Mouse (Mus musculus) spleen, adult 2 months (tissue): ENCODE data around the gene Celsr2. TPM values are rescaled to one million over a fixed set of nuclear protein-coding genes. Genes with fewer than 3 reads are reported as not detected.

Experiments
- DNase-seq, 2 experiments: peaks; one replicate each; pipeline versions ENCODE4 v3.0.0 to v3.0.0-alpha.2; 2012 to 2021; ENCODE audit warnings: low spot score in 2 of 2, low read depth in 1 of 2
- H3K27ac ChIP-seq: fragments of 200-500 bp; 2 replicates; pipeline ENCODE4 v1.5.1; 2012; ENCODE audit warnings: low read length, inconsistent platforms; ENCODE audit not compliant: insufficient read depth
- H3K27me3 ChIP-seq: fragments of 200-500 bp; 2 replicates; pipeline ENCODE4 v1.6.1; 2012; ENCODE audit warnings: mild to moderate bottlenecking, moderate library complexity, low read length, inconsistent platforms; ENCODE audit not compliant: control insufficient read depth, insufficient read depth
- H3K36me3 ChIP-seq: fragments of 200-500 bp; 2 replicates; pipeline ENCODE4 v1.6.1; 2012; ENCODE audit warnings: mild to moderate bottlenecking, low read length, inconsistent platforms; ENCODE audit not compliant: control insufficient read depth, insufficient read depth
- H3K4me1 ChIP-seq: fragments of 200-500 bp; 2 replicates; pipeline ENCODE4 v1.6.1; 2011; ENCODE audit warnings: inconsistent platforms; ENCODE audit not compliant: control insufficient read depth, insufficient read depth, insufficient read length
- H3K4me3 ChIP-seq: fragments of 200-500 bp; 2 replicates; pipeline ENCODE4 v1.5.1; 2011; ENCODE audit warnings: mild to moderate bottlenecking, inconsistent platforms; ENCODE audit not compliant: insufficient read depth, insufficient read length; ENCODE audit errors: extremely low read depth
- CTCF ChIP-seq: fragments of 200-500 bp; IDR thresholded peaks from 2 replicates; pipeline ENCODE4 v1.5.1; 2011; ENCODE audit warnings: mild to moderate bottlenecking, inconsistent platforms; ENCODE audit not compliant: insufficient read depth, insufficient read length, insufficient replicate concordance; ENCODE audit errors: extremely low read depth
- POLR2A ChIP-seq: fragments of 200-500 bp; IDR thresholded peaks from 2 replicates; pipeline ENCODE4 v1.6.1; 2011; ENCODE audit warnings: low read depth, low read length, inconsistent platforms
- WGBS: fragments of 180-500 bp; shearing (Covaris S2); methylation state at CpG from one replicate; pipeline ENCODE4 v1.1.7; 2018; 5-methylcytosine and 5-hydroxymethylcytosine counted together
- polyA plus RNA-seq: library from polyadenylated mRNA; depleted of rRNA; stranded (reverse); fragments of >200 nt; gene quantifications from 2 replicates; pipeline ENCODE4 v1.2.3, GENCODE M21; 2012; rRNA removed

The Celsr2 gene
- polyA plus RNA-seq, 1 experiment: 2.6 TPM

- 85% methylated on average over 2 of the region's 2 CpGs for WGBS
Observed at GRCm38 (mm10) chr3:108341040-108341439, 74.3 kb downstream of the Celsr2 start.

More at GRCm38 (mm10) chr3:108341040-108341439, 74.3 kb downstream of the Celsr2 start:
- TF ChIP-seq POLR2A (no peak), CTCF (no peak)
- no peak overlapping the region for H3K27ac ChIP-seq
- H3K36me3 ChIP-seq: no peaks in the 10 kb centered on the region
- H3K4me3 ChIP-seq: no peak overlapping the region
- no peaks in the 10 kb centered on the region for H3K27me3 ChIP-seq
- H3K4me1 ChIP-seq: no peaks in the 10 kb centered on the region
- DNase-seq: no peak

Other genes starting within 250 kb of the Celsr2 start
- 6.2 and 8.3 TPM in 2 replicates for gene Amigo1, start 229.2 kb downstream of the Celsr2 start, polyA plus RNA-seq
- gene Cyb561d1, start 214.3 kb downstream of the Celsr2 start, polyA plus RNA-seq: 12.7 and 13.8 TPM in 2 replicates
- gene Atxn7l2, start 204.6 kb downstream of the Celsr2 start, polyA plus RNA-seq: 8.2 and 11.5 TPM in 2 replicates
- gene Sypl2, start 188.9 kb downstream of the Celsr2 start, polyA plus RNA-seq: 0.15 and 0.16 TPM in 2 replicates
- gene Psma5, start 158.6 kb downstream of the Celsr2 start, polyA plus RNA-seq: 21.3 and 22.4 TPM in 2 replicates
- gene Sort1, start 131.5 kb downstream of the Celsr2 start, polyA plus RNA-seq: 10.7 and 11.4 TPM in 2 replicates
- 0.15 and 0.28 TPM in 2 replicates for gene Mybphl, start 50.6 kb downstream of the Celsr2 start, polyA plus RNA-seq
- 5.4 and 6.1 TPM in 2 replicates for gene Psrc1, start 31.7 kb downstream of the Celsr2 start, polyA plus RNA-seq
- gene Sars, start 29.7 kb upstream of the Celsr2 start, polyA plus RNA-seq: 22.2 and 27.0 TPM in 2 replicates
- not detected in 2 replicates for gene 1700013F07Rik, start 118.6 kb upstream of the Celsr2 start, polyA plus RNA-seq
- gene 5330417C22Rik, start 121.0 kb upstream of the Celsr2 start, polyA plus RNA-seq: 2.2 and 2.5 TPM in 2 replicates
- gene Tmem167b, start 146.9 kb upstream of the Celsr2 start, polyA plus RNA-seq: 2.4 and 2.6 TPM in 2 replicates
- 1.2 and 1.3 TPM in 2 replicates for gene Taf13, start 156.1 kb upstream of the Celsr2 start, polyA plus RNA-seq
- 2.6 and 2.9 TPM in 2 replicates for gene Wdr47, start 175.7 kb upstream of the Celsr2 start, polyA plus RNA-seq
- gene Clcc1, start 238.4 kb upstream of the Celsr2 start, polyA plus RNA-seq: 21.4 and 29.2 TPM in 2 replicates